Mouse (Mus musculus) kidney, postnatal 36 days (tissue): ENCODE data around the gene Sst.

Experiments
- DNase-seq, 2 experiments: peaks; one replicate each; pipeline ENCODE4 v3.0.0; 2021 to 2022; ENCODE audit warnings: mixed read lengths in 2 of 2

Sst gene

DNA sequence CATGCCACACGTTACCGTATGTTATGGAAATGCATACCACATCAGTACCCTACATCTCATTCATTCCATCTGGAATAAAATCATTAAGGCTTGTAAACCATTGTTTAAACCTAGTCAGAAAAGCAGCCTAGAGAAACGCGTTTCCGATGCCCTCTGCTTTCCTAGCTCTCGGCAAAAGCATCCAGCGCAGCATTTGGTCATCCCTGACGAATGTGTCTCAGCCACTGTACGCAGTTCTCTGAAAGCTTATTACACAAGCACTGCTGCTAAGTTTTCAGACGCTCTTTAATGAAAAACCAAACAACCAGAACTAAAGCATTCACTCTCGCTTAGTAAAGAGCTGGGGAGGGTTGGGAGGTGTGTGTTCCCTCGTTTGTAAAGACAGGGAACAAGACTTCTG lies 5.7 kb downstream of the Sst start:
- no peak for DNase-seq

DNA sequence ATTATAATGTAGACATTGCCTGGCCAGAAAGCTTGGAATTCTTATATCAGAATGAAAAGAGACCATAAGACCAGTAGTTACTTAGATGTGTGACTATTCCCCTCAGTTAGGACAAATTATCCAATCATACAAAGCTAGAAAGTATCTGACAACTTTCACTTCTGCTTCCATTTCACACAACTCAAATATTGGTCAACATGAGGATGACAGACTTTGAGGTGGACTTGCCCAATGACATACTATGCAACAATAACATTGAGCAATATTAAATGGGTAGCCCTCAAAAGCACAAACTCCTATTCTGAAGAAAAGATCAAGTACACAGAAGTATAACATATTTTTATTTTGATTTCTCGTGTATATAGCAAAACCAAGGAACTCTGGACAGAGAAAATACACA lies 35.5 kb downstream of the Sst start:
- no peak for DNase-seq

GRCm38 (mm10) chr16:23849720-23850119 lies 41.0 kb downstream of the Sst start:
- no peak for DNase-seq

- DNase-seq, result no peak
Measured at GRCm38 (mm10) chr16:23849176-23849575, 41.6 kb downstream of the Sst start.

GRCm38 (mm10) chr16:23844622-23845021 lies 46.1 kb downstream of the Sst start:
- no peak for DNase-seq

DNA sequence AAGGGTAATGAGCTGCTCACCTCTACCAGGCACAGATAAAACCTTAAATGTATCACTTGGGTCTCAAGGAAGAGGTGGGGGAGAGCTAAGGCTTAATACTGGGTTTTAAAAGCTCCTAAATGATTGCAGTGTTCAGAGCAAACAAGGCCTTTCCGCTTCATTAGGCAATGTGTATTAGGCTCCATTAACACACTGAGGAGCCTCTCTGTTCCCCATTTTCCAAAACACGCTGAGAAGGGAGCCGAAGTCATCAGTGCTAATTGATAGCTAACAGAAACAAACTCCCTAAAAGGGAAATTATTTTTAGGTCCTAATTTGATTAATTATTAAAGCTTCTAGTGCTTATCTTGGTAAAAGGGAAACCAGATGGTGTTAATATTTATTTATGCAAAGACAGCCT lies 48.1 kb downstream of the Sst start:
- no peak for DNase-seq
